Mouse (Mus musculus): Measurements from ENCODE around the gene Cyp2b19. TPM values are rescaled to one million over a fixed set of nuclear protein-coding genes. Genes with fewer than 3 reads are reported as not detected.
"Not testable (repeated sequence)": the region's sequence is repeated elsewhere in the genome, so short reads cannot be mapped to it uniquely, and the experiment has no call there.

Cyp2b19 gene
- polyA plus RNA-seq, 1 experiment from 2014 or later, result not detected

DNA sequence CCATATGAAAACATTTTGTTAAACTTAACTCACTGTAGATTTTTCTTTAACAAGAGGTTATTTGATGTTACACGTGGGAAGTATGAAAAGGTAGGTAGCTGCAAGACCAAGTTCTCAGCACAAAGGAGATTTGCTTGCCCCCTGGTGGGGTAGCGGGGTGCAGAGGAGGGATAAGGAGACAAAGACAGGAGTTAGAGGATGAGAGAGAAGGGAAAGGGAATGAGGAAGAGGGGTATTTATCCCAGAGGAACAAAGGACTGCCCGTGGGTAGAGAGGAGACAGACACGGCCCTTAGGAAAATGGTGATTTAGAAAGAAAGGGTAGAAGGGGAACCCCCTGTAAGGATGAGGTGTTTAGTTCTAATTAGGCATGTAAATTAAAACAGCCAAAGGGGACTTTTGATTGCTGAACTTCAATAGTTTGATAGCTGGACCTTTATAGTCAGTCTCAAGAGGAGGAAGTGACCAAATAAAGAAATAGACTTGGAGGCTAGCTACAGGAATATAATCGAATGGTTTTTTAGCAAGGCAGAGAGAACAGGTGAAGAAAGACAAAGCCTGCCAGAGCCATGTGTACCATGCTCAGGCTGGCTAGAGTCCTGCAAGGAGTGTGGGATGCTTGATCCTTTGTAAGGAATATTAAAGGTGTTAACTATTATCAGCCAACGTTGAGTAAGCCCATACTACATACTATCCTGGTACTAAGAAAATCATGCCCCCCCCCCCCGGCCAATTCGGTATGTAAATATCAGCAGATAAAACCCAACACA lies 24.2 kb downstream of the Cyp2b19 start:
- H3K36me3 ChIP-seq, result no peaks in the 10 kb centered on the region
- no peaks in the 10 kb centered on the region for H3K27me3 ChIP-seq (ENCODE audit: low read depth, poor library complexity, severe bottlenecking)
- no peak overlapping the region for H3K4me3 ChIP-seq
- H3K27ac ChIP-seq, result no peak overlapping the region
- H3K9me3 ChIP-seq (replicated peaks), result no peaks in the 10 kb centered on the region
- H3K4me1 ChIP-seq, result no peaks in the 10 kb centered on the region
- DNase-seq (ENCODE audit: low spot score), result no peak
- 25% methylated on average over 8 of the region's 8 CpGs for WGBS

DNA sequence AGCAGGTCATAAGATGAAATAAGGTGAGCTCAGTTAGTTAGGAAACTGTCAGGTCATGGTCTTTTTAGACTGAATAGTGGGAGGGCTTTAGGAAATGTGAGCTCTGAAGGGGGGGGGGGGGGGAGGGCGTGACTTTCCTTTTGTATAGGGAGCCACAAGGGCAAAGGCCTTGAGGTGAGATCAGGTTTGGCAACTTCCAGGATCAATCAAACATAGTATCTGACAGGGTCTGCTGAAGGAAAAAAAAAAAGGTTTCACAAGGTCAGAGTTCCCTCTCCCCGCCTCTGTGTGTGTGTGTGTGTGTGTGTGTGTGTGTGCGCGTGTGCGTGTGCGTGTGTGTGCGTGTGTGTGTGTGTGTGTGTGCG lies 24.8 kb downstream of the Cyp2b19 start:
- DNase-seq (ENCODE audit: low spot score), result no peak
- Histone ChIP-seq H3K4me1 (no peaks in the 10 kb centered on the region), H3K36me3 (no peaks in the 10 kb centered on the region), H3K27me3 (ENCODE audit: low read depth, poor library complexity, severe bottlenecking) (no peaks in the 10 kb centered on the region), H3K27ac (no peak overlapping the region), H3K4me3 (no peak overlapping the region), H3K9me3 (replicated peaks) (no peaks in the 10 kb centered on the region)
- 34% methylated on average over 8 of the region's 8 CpGs for WGBS

DNA sequence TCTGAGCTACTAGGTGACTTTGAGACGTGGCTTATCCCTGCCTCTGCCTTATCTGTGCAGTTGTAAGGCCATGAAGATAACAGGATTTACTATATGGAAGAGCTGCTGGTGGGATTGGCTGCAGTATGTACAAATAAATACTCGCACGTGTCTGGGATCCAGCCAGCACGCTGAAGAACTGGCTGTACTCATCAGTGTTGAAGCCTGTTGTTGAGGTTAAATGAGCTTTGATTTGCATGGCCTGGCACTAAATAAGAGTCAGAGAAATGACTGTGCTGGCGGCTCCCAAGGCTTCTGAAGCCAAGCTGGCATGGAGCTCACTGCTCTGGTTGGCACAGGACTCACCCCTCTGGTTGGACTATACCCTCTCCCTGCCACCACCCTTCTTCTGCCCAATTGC lies 26.2 kb downstream of the Cyp2b19 start:
- no peaks in the 10 kb centered on the region for H3K27me3 ChIP-seq (ENCODE audit: low read depth, poor library complexity, severe bottlenecking)
- WGBS, result 80% methylated on average over 5 of the region's 5 CpGs
- no peaks in the 10 kb centered on the region for H3K36me3 ChIP-seq
- H3K4me3 ChIP-seq, result no peak overlapping the region
- H3K27ac ChIP-seq, result no peak overlapping the region
- H3K4me1 ChIP-seq, result no peaks in the 10 kb centered on the region
- no peak for DNase-seq (ENCODE audit: low spot score)
- no peaks in the 10 kb centered on the region for H3K9me3 ChIP-seq (replicated peaks)

DNA sequence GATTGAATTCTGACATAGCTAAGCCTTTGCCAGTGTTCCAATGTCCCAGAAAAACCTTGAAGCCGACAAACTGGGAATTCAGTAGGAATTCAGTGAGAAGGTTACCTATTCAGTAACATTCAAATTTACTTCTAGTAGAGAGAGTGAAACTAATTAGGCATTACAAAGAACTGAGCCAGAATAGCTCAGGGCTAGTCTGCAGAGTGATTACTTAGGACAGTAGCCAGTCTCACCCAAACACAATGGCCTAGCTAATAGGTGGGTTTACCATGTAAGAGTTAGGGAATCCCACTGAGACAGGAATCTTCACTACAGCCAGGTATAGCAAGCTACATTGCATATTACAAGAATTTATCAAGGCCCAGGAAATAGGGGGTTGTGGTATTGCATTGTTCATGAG lies 29.1 kb downstream of the Cyp2b19 start:
- not testable (repeated sequence) for H3K27me3 ChIP-seq (ENCODE audit: low read depth, poor library complexity, severe bottlenecking); H3K36me3 ChIP-seq; H3K4me3 ChIP-seq; H3K27ac ChIP-seq; H3K4me1 ChIP-seq; H3K9me3 ChIP-seq (replicated peaks); DNase-seq (ENCODE audit: low spot score)
- WGBS, result 66% methylated on average over 1 of the region's 1 CpGs

DNA sequence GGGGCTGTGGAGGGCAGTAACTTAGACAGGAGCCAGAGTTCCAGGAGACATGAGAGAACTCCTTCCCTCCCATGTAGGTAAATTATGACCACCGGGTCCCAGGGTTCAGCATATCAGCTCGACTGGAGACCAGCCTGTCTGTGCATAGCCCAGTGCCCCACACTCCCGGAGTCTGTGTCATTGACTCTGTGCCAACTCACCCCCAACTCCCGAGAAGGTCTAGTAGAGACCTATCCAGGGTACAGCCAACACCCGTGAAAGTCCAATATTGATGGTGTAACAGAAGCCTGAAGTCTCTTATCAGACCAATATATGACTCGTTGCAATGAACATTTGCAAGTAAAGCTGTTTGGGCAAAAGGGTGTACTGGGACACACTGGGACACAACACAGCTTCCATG lies 33.0 kb downstream of the Cyp2b19 start:
- Histone ChIP-seq H3K9me3 (replicated peaks) (no peaks in the 10 kb centered on the region), H3K27me3 (ENCODE audit: low read depth, poor library complexity, severe bottlenecking) (no peaks in the 10 kb centered on the region), H3K4me1 (no peaks in the 10 kb centered on the region), H3K4me3 (no peak overlapping the region), H3K27ac (no peak overlapping the region), H3K36me3 (no peaks in the 10 kb centered on the region)
- 82% methylated on average over 6 of the region's 6 CpGs for WGBS
- DNase-seq (ENCODE audit: low spot score), result no peak

DNA sequence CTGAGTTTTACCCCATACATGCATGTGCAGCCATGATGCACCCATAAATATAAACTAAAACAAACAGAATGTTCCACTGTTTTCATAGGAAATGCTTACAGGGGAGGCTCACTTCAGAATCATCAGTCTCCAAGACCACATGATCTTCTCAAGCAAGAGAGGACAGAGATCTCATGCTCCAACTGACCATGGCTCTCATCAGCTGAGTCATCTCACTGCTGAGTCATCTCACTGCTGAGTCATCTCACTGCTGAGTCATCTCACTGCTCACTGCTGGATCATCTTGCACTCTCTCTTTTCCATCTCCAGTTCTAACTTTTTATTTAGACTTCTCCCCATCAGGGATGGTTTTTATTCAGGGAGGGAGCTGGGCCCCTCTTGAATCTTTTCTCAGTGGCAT lies 43.2 kb downstream of the Cyp2b19 start:
- H3K36me3 ChIP-seq, result no peaks in the 10 kb centered on the region
- no peak for DNase-seq (ENCODE audit: low spot score)
- H3K9me3 ChIP-seq (replicated peaks), result no peaks in the 10 kb centered on the region
- H3K4me3 ChIP-seq, result no peak overlapping the region
- no peaks in the 10 kb centered on the region for H3K27me3 ChIP-seq (ENCODE audit: low read depth, poor library complexity, severe bottlenecking)
- H3K27ac ChIP-seq, result no peak overlapping the region
- no peaks in the 10 kb centered on the region for H3K4me1 ChIP-seq

DNA sequence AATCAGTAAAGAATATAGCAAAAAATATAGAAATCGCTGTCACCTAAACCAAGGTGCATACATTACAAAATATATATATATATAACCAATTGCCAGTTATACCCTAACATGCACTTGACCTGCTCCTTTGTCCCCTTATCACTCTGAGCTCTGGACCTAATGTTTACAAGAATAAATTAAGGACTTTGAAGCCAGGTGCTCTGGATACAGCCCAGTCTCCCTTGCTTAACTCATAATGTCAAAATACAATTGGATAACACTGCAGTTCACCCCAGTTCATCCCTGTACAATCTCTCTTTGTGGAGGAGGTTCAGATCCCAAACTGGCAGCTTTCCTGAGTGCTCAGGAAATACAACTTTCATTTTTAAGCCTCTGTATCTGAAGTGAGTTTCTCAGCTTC lies 44.1 kb downstream of the Cyp2b19 start:
- no peaks in the 10 kb centered on the region for H3K9me3 ChIP-seq (replicated peaks)
- no peak for DNase-seq (ENCODE audit: low spot score)
- WGBS, result 85% methylated on average over 1 of the region's 1 CpGs
- no peaks in the 10 kb centered on the region for H3K36me3 ChIP-seq
- no peaks in the 10 kb centered on the region for H3K4me1 ChIP-seq
- no peak overlapping the region for H3K27ac ChIP-seq
- H3K4me3 ChIP-seq, result no peak overlapping the region
- H3K27me3 ChIP-seq (ENCODE audit: low read depth, poor library complexity, severe bottlenecking), result no peaks in the 10 kb centered on the region

DNA sequence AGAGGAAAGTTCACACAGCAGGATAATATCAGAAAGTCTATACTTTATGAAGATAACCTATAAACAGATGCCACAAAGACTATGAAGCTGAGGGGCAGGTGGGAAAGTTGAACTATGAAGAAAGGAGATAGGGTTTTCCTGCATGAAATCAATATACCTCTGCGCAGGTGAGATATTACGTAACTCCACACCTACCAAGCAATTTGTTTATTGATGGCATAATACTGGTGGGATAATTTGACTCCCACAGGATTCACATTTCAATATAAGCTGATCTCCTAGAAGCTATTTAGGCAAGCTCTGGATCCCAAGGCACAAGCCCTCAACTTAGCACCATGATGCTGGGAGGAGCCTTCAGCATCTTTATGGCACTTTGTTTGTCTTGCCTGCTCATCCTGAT lies 51.6 kb downstream of the Cyp2b19 start, which contains the start of gene Cyp2g1:
Gene Cyp2g1 (plus strand): TSS at position 301 of the 400 bp plus-strand sequence.
- WGBS, result 94% methylated on average over 2 of the region's 2 CpGs
- no peak within 1 kb of the TSS for H3K4me3 ChIP-seq
- no peaks in the 10 kb centered on the region for H3K36me3 ChIP-seq
- H3K27ac ChIP-seq, result no peak within 1 kb of the TSS
- no peaks in the 10 kb centered on the region for H3K9me3 ChIP-seq (replicated peaks)
- no peak for DNase-seq (ENCODE audit: low spot score)
- no peaks in the 10 kb centered on the region for H3K27me3 ChIP-seq (ENCODE audit: low read depth, poor library complexity, severe bottlenecking)
- H3K4me1 ChIP-seq, result no peaks in the 10 kb centered on the region

Other genes with a start within 250 kb of the Cyp2b19 start
- not detected in 2 replicates for gene Nlrp9a, start 222.1 kb upstream of the Cyp2b19 start, polyA plus RNA-seq (2016; fragmentation: Nextera tagmentation; extraction: Ambion mirVana)
- not detected in 2 replicates for gene Vmn1r185, start 138.7 kb upstream of the Cyp2b19 start, polyA plus RNA-seq (2016; fragmentation: Nextera tagmentation; extraction: Ambion mirVana)
- not detected in 2 replicates for gene Cyp2b23, start 70.7 kb upstream of the Cyp2b19 start, polyA plus RNA-seq (2016; fragmentation: Nextera tagmentation; extraction: Ambion mirVana)
- gene Cyp2g1, start 51.8 kb downstream of the Cyp2b19 start, polyA plus RNA-seq (2016; fragmentation: Nextera tagmentation; extraction: Ambion mirVana), result not detected in 2 replicates
- not detected in 2 replicates for gene Cyp2a5, start 78.2 kb downstream of the Cyp2b19 start, polyA plus RNA-seq (2016; fragmentation: Nextera tagmentation; extraction: Ambion mirVana)
- gene Cyp2a22, start 182.2 kb downstream of the Cyp2b19 start, polyA plus RNA-seq (2016; fragmentation: Nextera tagmentation; extraction: Ambion mirVana), result not detected in 2 replicates